Mouse (Mus musculus) forebrain, embryonic 15.5 days (tissue): ENCODE measurements around the gene Gsk3b. TPM values are rescaled to one million over a fixed set of nuclear protein-coding genes. Genes with fewer than 3 reads are reported as not detected.
A peak's percentile ranks its signal among the peaks of the same experiment; 100 is the strongest.

Source experiments
- ATAC-seq: fragments of 200-750 bp; cut with Nextera tagmentation; replicated peaks from 2 replicates; pipeline ENCODE4 v1.8.0; 2017; ENCODE audit warnings: mild to moderate bottlenecking, moderate TSS enrichment, moderate library complexity
- H3K27ac ChIP-seq: fragments of 300-500 bp; sonication (generic); replicated peaks from 2 replicates; pipeline ENCODE4 v1.5.1; 2015; ENCODE audit warnings: mild to moderate bottlenecking, inconsistent platforms
- H3K27me3 ChIP-seq: fragments of 300-500 bp; sonication (generic); 2 replicates; pipeline ENCODE4 v1.6.1; 2015; ENCODE audit warnings: inconsistent platforms
- H3K36me3 ChIP-seq: fragments of 300-500 bp; sonication (generic); 2 replicates; pipeline ENCODE4 v1.6.1; 2015; ENCODE audit warnings: mild to moderate bottlenecking, inconsistent platforms
- H3K4me1 ChIP-seq: fragments of 300-500 bp; sonication (generic); 2 replicates; pipeline ENCODE4 v1.6.1; 2015; ENCODE audit warnings: inconsistent platforms
- H3K4me2 ChIP-seq: fragments of 300-500 bp; sonication (generic); replicated peaks from 2 replicates; pipeline ENCODE4 v1.6.1; 2015; ENCODE audit warnings: mild to moderate bottlenecking, inconsistent platforms
- H3K4me3 ChIP-seq: fragments of 300-500 bp; sonication (generic); 2 replicates; pipeline ENCODE4 v1.5.1; 2015; ENCODE audit warnings: mild to moderate bottlenecking, inconsistent platforms
- H3K9ac ChIP-seq: fragments of 300-500 bp; sonication (generic); replicated peaks from 2 replicates; pipeline ENCODE4 v1.6.1; 2015; ENCODE audit warnings: mild to moderate bottlenecking, inconsistent platforms
- H3K9me3 ChIP-seq: fragments of 300-500 bp; sonication (generic); 2 replicates; pipeline ENCODE4 v1.6.1; 2016; ENCODE audit warnings: inconsistent platforms
- WGBS: fragments of 180-500 bp; shearing (Covaris S2); methylation state at CpG from one replicate; pipeline ENCODE4 v1.1.7; 2015; ENCODE audit warnings: mixed read lengths; 5-methylcytosine and 5-hydroxymethylcytosine counted together
- polyA plus RNA-seq: library from polyadenylated mRNA; unstranded; fragments of >200 nt; fragmentation: Nextera tagmentation; extraction: Ambion mirVana; gene quantifications from 2 replicates; pipeline ENCODE4 v1.2.1, GENCODE M21; 2015

Gene Gsk3b
- polyA plus RNA-seq, 1 experiment from 2014 or later, result 163 TPM

DNA sequence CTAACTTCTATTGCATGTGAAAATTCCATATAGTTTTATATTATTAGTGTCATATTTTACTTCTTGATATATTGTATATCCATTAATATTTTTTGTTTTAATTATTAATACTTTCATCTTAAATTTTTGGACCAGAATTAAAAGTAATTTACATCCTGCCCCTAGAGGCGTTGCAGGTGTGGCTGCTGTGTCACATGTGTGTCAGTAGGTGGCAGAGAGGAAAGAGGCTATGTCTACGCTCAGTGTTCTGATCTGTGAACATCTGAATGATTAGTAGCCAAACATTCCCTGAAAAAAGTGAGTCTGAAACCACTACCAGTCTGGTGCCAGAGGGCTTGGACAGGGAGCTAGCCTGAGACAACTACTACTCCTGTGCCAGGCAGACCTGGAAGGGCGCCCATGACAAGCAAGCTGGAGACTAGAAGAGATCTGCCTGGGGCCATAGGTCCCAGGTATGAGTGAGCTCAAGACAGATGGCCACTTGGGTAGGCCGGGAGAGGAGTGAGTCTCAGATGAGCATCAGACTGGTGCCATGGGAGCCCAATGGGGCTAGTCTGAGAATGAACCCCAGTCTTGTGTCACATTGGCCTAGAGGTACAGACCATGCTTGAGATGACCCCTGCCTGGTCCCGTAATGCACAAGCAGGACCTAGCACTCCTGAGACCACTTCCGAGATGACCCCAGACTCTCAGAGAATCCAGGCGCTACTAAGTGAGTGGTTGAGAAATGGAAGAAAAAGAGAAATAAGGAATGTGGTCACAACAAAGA is 69.2 kb downstream of the Gsk3b start:
- Histone ChIP-seq H3K9me3 (no peaks in the 10 kb centered on the region), H3K27me3 (no peaks in the 10 kb centered on the region), H3K4me1 (peaks cover 4% of the 10 kb centered on the region; the same call in 1 of the 2 replicates), H3K36me3 (no peaks in the 10 kb centered on the region), H3K9ac (no peak overlapping the region), H3K4me2 (no peak overlapping the region), H3K27ac (no peak overlapping the region), H3K4me3 (no peak overlapping the region)
- 93% methylated on average over 7 of the region's 7 CpGs for WGBS
- ATAC-seq, result no peak; the same call in 1 of the 2 replicates

DNA sequence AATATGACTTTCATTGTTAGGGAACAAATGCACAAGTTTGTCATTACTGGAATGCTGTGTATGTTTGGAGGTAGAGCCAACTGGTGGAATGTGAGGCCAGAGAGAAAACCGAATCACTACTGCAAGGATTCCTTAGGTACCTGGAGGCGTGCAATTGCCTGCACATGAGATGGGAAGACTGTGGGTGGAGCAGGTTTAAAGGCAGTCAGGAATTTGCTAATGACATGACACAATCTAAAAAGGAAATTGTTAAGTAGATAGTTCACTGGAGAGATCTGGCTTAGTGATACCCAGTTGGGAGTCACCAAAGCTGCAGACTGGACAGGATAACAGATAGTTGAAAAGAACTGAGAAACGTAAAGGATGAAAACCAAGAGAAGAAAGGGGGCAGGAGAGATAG is 73.2 kb downstream of the Gsk3b start:
- Histone ChIP-seq H3K36me3 (no peaks in the 10 kb centered on the region), H3K9ac (no peak overlapping the region), H3K27me3 (no peaks in the 10 kb centered on the region), H3K4me3 (no peak overlapping the region), H3K4me1 (peaks cover 4% of the 10 kb centered on the region; the same call in 1 of the 2 replicates), H3K9me3 (no peaks in the 10 kb centered on the region), H3K27ac (no peak overlapping the region), H3K4me2 (no peak overlapping the region)
- no peak for ATAC-seq
- 82% methylated on average over 3 of the region's 3 CpGs for WGBS

DNA sequence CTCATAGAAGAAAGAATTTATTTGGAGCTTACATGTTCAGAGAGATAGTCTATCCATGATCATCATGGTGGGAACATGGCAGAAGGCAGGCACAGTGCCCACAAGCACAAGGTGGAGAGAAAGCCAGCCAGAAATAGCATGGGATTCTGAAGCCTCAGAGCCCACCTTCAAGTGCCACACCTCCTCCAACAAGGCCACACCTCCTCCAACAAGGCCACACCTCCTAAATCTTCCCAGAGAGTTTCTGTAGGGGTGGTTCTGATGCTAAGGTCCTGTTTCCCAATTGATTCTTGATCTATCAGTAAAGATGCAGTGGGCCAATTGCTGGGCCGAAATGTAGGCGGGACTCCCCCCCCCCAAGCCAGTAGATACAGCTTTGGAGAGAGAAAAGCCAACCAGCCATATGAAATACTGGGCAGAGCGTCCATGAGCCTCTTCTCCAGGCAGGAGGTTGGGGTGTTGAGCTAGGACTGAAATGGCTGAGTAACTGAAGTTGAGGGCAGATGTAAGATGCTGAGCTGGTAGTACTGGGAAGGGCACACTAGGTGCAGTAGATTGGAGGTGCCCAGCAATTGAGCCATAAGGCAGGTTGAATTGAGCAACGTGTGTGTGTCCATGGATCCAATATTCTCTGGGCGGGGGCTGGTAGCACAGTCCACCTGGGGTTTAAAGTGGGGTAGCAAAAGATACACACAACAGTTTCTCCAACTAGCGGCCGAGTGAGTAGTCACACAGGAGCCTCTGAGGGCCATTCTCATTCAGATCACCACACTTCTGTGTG is 76.2 kb downstream of the Gsk3b start:
- H3K36me3 ChIP-seq, result no peaks in the 10 kb centered on the region
- no peak for ATAC-seq
- 93% methylated on average over 7 of the region's 7 CpGs for whole genome bisulfite sequencing
- H3K9ac ChIP-seq, result no peak overlapping the region
- no peak overlapping the region for H3K27ac ChIP-seq
- H3K9me3 ChIP-seq, result no peaks in the 10 kb centered on the region
- H3K4me2 ChIP-seq, result no peak overlapping the region
- no peaks in the 10 kb centered on the region for H3K27me3 ChIP-seq
- H3K4me3 ChIP-seq, result no peak overlapping the region
- H3K4me1 ChIP-seq, result no peaks in the 10 kb centered on the region

DNA sequence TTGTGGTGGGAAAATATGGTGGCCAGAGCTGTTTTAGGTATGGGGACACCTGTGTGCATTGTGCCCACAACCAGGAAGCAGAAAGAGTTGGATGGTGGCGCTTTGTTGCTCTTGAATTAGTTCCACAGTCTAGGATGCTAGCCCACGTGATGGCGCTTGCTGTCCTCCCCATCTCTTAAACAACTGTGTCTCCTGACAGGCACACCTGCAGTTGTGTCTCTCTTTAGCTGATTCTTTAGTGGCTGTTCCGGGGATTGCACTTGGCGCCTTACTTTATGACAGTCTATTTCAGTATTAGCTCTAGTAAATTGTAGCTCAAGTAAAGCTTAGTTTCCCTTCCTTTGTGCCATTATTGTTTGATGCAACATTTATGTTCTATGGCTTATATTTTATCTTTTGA is 80.2 kb downstream of the Gsk3b start:
- H3K4me2 ChIP-seq, result no peak overlapping the region

DNA sequence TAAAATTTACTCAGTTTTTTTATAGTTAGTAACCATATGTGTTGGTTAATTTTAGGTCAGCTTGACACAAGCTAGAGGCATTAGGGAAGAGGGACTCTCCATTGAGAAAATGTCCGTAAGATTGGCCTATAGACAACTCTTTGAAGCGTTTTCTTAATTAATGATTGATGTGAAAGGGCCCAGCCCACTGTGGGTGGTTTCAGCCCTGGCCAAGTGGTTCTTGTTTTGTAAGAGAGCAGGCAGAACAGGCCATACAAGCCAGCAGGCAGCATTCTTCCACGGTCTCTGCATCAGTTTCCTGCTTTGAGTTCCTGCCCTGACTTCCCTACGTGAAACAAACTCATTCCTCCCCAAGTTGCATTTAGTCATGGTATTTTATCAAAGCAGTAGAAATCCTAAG is 90.3 kb downstream of the Gsk3b start:
- H3K9ac ChIP-seq, result no peak overlapping the region
- ATAC-seq, result no peak
- H3K4me2 ChIP-seq, result no peak overlapping the region
- WGBS, result 77% methylated on average over 4 of the region's 4 CpGs
- H3K4me1 ChIP-seq, result no peaks in the 10 kb centered on the region
- H3K27ac ChIP-seq, result no peak overlapping the region
- H3K4me3 ChIP-seq, result no peak overlapping the region
- H3K36me3 ChIP-seq, result no peaks in the 10 kb centered on the region
- H3K27me3 ChIP-seq, result no peaks in the 10 kb centered on the region
- no peaks in the 10 kb centered on the region for H3K9me3 ChIP-seq

More for the DNA sequence above, 80.2 kb downstream of the Gsk3b start:
- no peak overlapping the region for H3K9ac ChIP-seq
- ATAC-seq, result no peak
- no peak overlapping the region for H3K27ac ChIP-seq
- H3K27me3 ChIP-seq, result no peaks in the 10 kb centered on the region
- peaks cover 4% of the 10 kb centered on the region; the same call in 1 of the 2 replicates for H3K4me1 ChIP-seq
- H3K36me3 ChIP-seq, result peaks cover 4% of the 10 kb centered on the region; the same call in 1 of the 2 replicates
- no peak overlapping the region for H3K4me3 ChIP-seq
- no peaks in the 10 kb centered on the region for H3K9me3 ChIP-seq
- 94% methylated on average over 5 of the region's 5 CpGs for WGBS

DNA sequence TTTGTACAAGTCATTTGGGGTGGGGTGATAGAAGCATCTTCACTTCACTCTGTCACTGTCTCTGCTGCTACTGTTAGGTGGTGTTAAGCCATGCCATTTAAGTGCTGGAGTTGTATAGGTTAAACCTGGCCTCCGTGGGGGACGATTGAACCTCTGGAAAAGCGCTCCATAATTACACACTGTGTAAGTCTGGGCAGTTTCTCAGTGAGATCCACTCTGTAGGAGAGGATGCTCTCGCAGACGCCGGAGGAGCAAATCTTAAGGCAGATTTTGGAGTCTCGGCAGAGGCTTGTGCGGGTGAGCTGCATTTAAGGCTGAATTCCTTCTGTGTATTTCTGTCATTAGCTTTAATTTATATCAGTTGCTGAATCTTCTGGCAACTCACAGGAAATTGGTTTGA is 92.6 kb downstream of the Gsk3b start:
- no peak overlapping the region for H3K4me3 ChIP-seq
- H3K36me3 ChIP-seq, result peaks cover 8% of the 10 kb centered on the region
- no peaks in the 10 kb centered on the region for H3K27me3 ChIP-seq
- H3K9me3 ChIP-seq, result no peaks in the 10 kb centered on the region
- no peak for ATAC-seq
- H3K4me1 ChIP-seq, result no peaks in the 10 kb centered on the region
- H3K27ac ChIP-seq, result no peak overlapping the region
- no peak overlapping the region for H3K9ac ChIP-seq
- 94% methylated on average over 8 of the region's 8 CpGs for WGBS
- H3K4me2 ChIP-seq, result no peak overlapping the region

DNA sequence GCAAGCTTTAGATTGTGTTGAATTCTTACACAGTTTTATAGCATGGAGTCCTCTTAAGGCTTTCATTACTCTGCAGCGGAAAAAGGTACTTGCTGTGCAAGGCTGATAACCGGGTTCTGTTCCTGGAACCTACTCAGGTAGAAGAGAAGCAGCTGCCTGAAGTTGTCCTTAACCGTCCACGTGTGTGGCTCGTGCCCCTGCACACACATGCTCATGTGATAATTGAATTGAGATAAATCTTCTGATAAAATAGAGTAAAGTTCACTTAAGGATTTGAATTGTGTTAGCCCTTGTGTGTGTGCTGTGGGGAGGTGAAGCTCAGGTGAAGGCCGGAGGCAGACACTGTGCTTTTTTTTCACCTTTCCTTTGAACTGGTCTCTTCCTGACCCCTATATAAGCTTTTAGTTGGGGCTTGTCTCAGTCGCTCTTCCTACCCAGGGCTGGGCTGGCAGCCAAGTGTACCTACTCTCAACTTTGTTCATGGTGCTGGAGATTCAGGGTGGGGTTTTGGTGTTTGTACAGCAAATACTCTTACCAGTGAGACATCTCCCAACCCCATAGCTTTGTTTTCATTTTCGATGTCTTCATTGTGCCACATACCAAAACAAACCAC is 96.0 kb downstream of the Gsk3b start:
- Histone ChIP-seq H3K9ac (no peak overlapping the region), H3K4me1 (no peaks in the 10 kb centered on the region), H3K4me3 (no peak overlapping the region), H3K4me2 (no peak overlapping the region), H3K27me3 (no peaks in the 10 kb centered on the region), H3K9me3 (no peaks in the 10 kb centered on the region), H3K36me3 (peaks cover 15% of the 10 kb centered on the region), H3K27ac (no peak overlapping the region)
- ATAC-seq, result no peak
- 87% methylated on average over 8 of the region's 8 CpGs for WGBS

DNA sequence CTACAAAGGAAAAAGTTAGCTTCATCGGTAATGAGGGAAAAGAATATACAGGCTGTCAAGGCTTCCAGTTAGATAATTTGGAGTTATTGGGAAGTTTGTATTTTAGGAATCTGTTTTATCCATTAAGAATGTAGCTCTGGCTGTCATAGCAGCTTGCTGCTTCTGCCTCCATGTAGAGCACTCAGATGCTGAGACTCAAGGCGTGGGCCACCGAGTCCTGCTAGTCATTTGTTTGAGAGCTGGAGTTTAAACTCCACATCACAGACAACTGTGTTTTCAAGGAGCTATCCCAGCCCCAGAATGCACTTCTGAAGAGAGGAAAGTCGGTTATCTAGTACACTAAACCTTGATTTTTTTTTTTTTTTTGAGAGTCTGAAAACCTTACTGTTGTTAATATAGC is 101.2 kb downstream of the Gsk3b start:
- Histone ChIP-seq H3K4me2 (no peak overlapping the region), H3K4me1 (no peaks in the 10 kb centered on the region), H3K27me3 (no peaks in the 10 kb centered on the region), H3K27ac (no peak overlapping the region), H3K36me3 (peaks cover 27% of the 10 kb centered on the region), H3K4me3 (no peak overlapping the region), H3K9me3 (no peaks in the 10 kb centered on the region), H3K9ac (no peak overlapping the region)
- ATAC-seq, result no peak
- WGBS, result 90% methylated on average over 4 of the region's 4 CpGs

DNA sequence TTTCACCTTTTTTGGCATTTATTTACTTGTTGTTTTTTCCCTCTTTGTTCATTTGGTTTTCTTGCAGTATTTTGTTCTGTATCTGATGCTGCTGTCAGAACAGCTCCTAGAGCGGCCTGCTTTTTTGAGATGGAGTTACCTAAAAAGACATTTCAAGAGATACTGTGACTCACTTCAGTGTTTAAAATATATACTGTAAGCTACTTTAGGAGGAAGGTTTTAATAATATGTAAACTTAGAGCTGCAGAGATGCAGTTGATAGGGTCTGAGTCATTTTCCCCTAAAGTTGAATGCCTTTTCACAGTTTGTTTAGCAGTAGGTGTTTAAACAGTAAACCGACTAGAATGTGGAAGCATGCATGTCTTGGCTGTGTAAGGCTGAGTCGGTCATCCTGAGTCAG is 101.7 kb downstream of the Gsk3b start:
- WGBS, result 93% methylated on average over 3 of the region's 3 CpGs
- no peak for ATAC-seq

DNA sequence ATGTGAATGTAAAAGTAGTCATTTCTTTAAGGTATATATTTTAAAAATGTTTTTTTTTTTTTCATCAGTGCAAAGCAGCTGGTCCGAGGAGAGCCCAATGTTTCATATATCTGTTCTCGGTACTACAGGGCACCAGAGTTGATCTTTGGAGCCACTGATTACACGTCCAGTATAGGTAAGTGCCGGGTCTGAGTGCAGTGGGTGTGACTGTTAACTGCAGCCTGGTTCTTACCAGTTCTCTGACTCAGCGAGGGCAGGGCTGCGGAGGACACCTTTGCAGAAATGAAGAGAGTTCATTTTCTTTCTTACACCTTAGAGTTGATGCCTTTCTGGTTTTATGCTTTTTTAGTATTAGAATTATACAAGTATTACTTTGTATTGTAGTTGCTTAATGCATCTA is 102.7 kb downstream of the Gsk3b start:
- H3K4me1 ChIP-seq, result no peaks in the 10 kb centered on the region
- H3K36me3 ChIP-seq, result peaks cover 33% of the 10 kb centered on the region
- 95% methylated on average over 6 of the region's 6 CpGs for WGBS
- no peaks in the 10 kb centered on the region for H3K9me3 ChIP-seq
- no peak overlapping the region for H3K9ac ChIP-seq
- H3K27ac ChIP-seq, result no peak overlapping the region
- no peaks in the 10 kb centered on the region for H3K27me3 ChIP-seq
- H3K4me3 ChIP-seq, result no peak overlapping the region
- H3K4me2 ChIP-seq, result no peak overlapping the region
- ATAC-seq, result no peak

More for the DNA sequence above, 101.7 kb downstream of the Gsk3b start:
- Histone ChIP-seq H3K4me3 (no peak overlapping the region), H3K27me3 (no peaks in the 10 kb centered on the region), H3K4me1 (no peaks in the 10 kb centered on the region), H3K4me2 (no peak overlapping the region), H3K9ac (no peak overlapping the region), H3K36me3 (peaks cover 31% of the 10 kb centered on the region), H3K27ac (no peak overlapping the region), H3K9me3 (no peaks in the 10 kb centered on the region)

DNA sequence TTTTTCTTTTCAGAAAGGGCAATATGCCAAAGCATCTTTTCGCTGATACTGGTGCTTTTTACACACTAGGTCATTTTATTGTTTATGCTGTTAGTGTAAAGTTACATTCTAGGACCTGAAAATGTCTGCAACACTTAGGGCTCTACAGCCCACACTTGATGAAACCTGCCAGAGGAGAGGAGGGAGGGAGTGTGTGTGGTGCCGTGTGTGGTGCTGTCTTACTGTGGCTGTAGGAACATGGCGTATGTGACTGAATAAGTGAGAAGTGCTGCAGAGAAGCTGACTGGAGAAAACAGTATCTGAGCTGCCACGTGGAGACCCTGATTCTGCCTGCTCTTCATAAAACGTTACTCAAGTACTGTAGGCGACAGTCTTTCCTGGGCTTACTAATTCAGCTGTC is 103.8 kb downstream of the Gsk3b start:
- Histone ChIP-seq H3K27ac (0 out of 2 replicates have a peak overlapping the region, but pooled peaks have one; percentile 0), H3K9ac (no peak overlapping the region), H3K4me3 (no peak overlapping the region), H3K9me3 (no peaks in the 10 kb centered on the region), H3K27me3 (no peaks in the 10 kb centered on the region), H3K4me2 (no peak overlapping the region), H3K4me1 (0 out of 2 replicates have a peak, but pooled peaks cover 3% of the 10 kb centered on the region), H3K36me3 (peaks cover 37% of the 10 kb centered on the region)
- ATAC-seq, result no peak
- WGBS, result 75% methylated on average over 6 of the region's 6 CpGs

DNA sequence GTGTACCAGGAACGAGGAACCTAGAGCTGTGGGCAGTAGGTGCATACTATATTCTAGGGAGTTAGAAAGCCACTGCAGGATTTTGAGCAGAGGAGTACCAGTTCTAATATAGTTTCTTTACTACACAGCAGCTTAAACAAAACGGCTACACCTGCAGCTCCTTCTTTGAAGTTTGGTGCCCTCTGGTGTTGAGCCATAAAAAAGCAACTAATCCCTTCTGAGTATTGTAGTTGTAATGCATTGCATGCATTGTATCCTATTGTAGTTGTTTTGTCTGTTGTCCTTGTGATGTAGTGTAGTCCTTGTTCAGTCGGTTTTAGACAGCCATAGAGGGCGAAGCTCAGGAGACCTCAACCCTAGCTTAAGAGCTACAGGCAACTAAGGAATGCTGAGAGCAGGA is 108.5 kb downstream of the Gsk3b start:
- no peaks in the 10 kb centered on the region for H3K27me3 ChIP-seq
- H3K4me2 ChIP-seq, result no peak overlapping the region
- peaks cover 25% of the 10 kb centered on the region for H3K36me3 ChIP-seq
- H3K4me1 ChIP-seq, result peaks cover 3% of the 10 kb centered on the region; the same call in 1 of the 2 replicates
- H3K4me3 ChIP-seq, result no peak overlapping the region
- peak; percentile 63 for ATAC-seq
- H3K27ac ChIP-seq, result no peak overlapping the region
- H3K9ac ChIP-seq, result no peak overlapping the region
- no peaks in the 10 kb centered on the region for H3K9me3 ChIP-seq
- WGBS, result 46% methylated on average over 4 of the region's 4 CpGs
